Mouse (Mus musculus) cerebellum, adult 11 months (tissue): Measurements from ENCODE around the gene Tmem242.

Experiments
- DNase-seq: peaks from one replicate; pipeline ENCODE4 v3.0.0; 2022

The Tmem242 gene

GRCm38 (mm10) chr17:5414041-5414440 is 26.0 kb downstream of the Tmem242 start:
- DNase-seq = no peak

GRCm38 (mm10) chr17:5413350-5413749 is 26.7 kb downstream of the Tmem242 start:
- DNase-seq = no peak

DNA sequence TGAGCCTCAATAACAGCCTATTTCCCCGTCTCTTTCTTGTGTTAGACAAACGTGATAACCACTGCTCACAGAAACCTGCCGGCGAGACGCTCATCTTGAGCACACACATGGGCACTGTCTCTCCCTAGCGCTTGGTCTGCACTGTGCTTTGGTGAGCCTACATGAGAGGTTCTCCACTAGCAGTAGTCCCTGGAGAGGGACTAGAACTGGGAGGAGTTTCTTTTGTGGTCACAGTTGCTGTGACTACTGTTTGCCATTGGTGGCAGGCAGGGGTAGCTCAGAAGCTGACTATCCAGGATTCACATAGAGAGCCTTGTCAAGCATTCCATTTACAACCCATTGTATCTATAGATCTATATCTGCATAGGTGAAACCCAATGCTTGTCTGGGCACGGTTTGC is 27.3 kb downstream of the Tmem242 start:
- no peak for DNase-seq

GRCm38 (mm10) chr17:5412301-5412700 is 27.8 kb downstream of the Tmem242 start:
- DNase-seq = no peak

GRCm38 (mm10) chr17:5411205-5411604 is 28.9 kb downstream of the Tmem242 start:
- no peak for DNase-seq

- DNase-seq = no peak
These were observed 29.7 kb downstream of the Tmem242 start for GRCm38 (mm10) chr17:5410336-5410735.

DNA sequence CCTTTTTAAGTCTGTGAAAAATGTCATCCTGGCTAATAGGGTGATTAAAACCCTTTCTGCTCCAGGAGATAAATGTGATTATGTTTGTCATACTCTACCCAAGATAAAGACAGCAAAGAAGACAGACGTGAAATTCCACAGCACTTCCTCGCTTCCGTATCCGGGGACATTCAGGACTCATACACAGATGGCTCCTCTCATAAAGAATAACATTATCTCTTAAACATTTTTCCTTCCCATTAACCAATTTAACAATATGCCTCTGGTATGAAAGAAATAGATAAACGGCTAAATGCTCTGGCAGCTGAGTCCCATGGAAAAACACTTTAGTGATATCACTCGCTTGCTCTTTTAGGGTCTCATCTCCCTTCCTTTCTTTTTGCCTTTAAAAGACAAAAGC is 33.0 kb downstream of the Tmem242 start:
- DNase-seq = no peak

- no peak for DNase-seq
These were observed 33.5 kb downstream of the Tmem242 start for GRCm38 (mm10) chr17:5406566-5406965.

DNA sequence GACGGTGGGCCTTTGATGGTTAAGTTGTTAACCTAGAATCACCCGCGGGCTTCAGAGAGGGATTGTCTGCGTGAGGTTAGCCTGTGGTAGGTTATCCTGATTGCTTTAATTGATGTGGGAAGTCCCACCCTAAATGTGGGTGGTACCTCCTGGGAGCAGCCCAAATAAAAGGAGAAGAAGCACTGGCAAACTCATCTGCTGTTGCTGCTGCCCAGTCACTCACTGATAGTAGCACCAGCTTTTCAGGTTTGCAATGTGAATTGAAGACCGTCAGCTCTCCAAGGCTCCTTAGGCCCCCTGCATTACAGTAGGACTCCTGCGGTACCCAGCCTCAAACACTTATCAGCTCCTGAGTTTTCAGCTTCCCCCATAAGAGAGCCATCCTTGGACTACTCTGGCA is 36.2 kb downstream of the Tmem242 start:
- DNase-seq = no peak

- DNase-seq = peak; percentile 82
These were observed 37.4 kb downstream of the Tmem242 start for GRCm38 (mm10) chr17:5402624-5403023.

DNA sequence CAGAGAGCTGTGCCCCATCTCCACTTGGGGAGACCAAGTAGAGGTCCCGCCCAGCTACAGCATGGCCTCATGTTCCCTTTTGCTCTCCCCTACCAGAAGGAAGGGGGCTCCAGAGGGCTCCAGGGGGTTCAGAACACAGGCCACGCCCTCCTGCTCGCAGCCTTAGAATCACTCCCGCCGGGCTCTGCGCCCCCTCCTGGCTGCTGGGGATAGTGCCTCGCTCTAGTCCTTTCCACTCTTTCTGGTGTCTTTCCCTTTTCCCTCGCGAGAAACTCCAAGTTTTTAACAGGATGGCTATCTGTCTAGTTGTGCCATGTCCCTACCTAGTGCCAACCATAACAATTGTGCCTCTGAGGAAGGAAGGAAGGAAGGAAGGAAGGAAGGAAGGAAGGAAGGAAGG is 38.0 kb downstream of the Tmem242 start:
- DNase-seq = peak; percentile 63

DNA sequence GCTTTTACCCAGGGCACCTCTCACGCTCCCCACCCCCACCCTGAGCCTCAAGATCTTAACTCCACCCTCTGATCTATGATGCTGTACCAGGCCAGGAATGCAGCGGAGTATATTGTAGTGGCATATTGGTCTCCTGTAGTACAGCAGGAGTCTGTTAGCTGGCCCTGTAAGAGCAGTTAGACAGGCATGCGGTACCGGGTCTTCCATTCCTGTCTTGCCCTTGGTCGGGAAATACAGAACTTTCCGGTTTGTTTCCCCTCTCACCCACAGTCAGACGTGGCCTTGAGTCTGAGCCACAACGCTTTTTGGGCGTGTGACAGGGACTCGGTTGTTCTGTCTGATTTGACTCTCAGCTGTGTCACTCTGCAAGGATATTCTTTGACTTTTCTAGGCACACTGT is 38.8 kb downstream of the Tmem242 start:
- DNase-seq = no peak

- no peak for DNase-seq
These were observed 39.5 kb downstream of the Tmem242 start for GRCm38 (mm10) chr17:5400435-5401090.

- DNase-seq = peak; percentile 87
These were observed 42.7 kb downstream of the Tmem242 start for GRCm38 (mm10) chr17:5397148-5398007.

DNA sequence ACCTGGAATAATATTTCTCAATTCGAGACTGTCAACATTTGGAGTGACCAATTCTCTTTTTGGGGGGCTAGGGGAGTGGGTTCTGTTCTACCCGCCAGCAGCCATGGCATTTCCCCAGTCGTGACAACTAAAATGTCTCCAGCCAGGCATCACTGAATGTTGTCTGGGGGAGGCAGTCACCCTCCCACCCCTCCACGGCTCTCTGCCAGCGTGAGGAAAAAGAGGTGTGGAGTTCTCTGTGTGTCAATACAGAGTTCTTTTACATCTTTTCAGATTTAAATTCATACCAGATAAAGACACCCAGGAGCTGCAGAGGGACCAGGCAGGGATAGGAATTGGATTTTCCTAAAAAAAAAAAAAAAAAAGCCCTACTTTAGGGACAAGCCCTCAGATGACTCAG is 43.8 kb downstream of the Tmem242 start:
- no peak for DNase-seq

DNA sequence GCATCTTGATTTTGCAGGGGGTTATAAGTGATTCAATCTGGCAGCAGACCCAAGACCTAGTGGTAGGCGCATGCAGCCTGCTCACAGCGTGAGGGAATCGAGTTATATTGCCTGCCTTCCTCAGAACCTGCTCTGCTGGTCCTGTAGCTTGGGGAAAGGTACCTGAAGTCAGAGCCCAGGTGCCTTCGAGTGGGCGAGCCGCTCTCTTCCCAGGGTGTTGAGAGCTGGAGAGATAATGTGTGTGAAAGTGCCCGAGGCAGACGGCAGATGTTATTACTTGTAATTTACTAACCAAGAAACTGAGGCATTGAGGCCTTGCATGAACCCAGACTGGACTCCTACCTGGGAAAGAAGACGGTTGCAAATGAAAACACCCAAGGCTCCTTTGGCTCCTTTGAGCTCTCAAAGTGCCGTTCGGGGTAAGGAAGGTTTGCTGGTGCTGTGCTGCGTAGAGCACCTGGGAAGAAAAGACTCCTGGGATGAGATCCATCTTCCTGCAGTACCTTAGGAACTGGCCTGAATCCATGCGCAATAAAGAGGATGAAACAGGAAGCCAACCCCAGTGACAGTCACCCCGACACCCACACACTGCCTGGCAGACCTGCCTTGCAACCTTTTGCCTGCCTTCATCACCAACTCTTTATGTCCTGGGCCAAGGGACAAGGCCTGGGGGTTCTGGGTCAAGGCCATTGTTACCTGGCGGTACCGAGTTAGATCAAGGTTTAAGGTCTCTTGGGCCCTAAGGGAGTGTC is 44.4 kb downstream of the Tmem242 start:
- no peak for DNase-seq

- DNase-seq = no peak
These were observed 49.4 kb downstream of the Tmem242 start for GRCm38 (mm10) chr17:5390682-5391081.

DNA sequence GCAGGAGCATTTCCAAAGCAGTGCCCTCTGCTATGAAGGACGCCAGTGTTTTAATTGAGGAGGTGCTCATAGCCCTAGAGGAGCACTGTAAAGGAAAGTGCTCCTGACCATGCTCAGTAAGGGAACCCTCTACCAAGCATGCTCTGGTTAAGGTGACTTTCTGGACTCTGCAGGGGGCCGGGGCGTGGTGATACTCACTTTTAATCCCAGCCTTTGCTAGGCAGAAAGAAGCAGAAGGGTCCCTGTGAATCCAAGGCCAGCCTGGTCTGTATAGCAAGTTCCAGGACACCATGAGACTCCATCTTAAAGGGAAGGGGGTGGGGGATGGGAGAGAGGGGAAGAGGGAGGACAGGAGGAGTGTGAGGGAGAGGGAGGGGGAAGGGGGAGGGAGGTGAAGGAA is 51.7 kb downstream of the Tmem242 start:
- no peak for DNase-seq

GRCm38 (mm10) chr17:5386885-5387545 is 53.0 kb downstream of the Tmem242 start:
- DNase-seq = peak; percentile 72

DNA sequence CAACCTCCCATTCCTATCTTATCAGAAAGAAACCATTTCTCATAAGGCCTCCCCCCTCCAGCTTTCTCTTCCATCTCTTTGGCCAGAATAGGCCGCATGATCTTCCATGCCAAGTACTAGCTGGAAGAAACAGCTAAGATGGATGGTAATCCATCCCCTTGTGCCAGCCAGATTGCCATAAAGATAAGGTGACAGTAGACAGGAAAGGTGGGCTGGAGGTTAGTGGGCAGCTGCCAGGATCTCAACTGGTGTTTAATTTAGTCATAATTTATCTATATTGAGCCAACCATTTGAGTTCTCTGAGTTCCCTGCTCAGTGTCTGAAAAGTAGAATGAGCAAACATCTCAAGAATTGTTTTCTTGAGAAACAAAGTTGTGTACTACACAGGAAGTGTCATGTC is 54.4 kb downstream of the Tmem242 start:
- no peak for DNase-seq

- DNase-seq = no peak
These were observed 62.1 kb downstream of the Tmem242 start for GRCm38 (mm10) chr17:5377930-5378310.

DNA sequence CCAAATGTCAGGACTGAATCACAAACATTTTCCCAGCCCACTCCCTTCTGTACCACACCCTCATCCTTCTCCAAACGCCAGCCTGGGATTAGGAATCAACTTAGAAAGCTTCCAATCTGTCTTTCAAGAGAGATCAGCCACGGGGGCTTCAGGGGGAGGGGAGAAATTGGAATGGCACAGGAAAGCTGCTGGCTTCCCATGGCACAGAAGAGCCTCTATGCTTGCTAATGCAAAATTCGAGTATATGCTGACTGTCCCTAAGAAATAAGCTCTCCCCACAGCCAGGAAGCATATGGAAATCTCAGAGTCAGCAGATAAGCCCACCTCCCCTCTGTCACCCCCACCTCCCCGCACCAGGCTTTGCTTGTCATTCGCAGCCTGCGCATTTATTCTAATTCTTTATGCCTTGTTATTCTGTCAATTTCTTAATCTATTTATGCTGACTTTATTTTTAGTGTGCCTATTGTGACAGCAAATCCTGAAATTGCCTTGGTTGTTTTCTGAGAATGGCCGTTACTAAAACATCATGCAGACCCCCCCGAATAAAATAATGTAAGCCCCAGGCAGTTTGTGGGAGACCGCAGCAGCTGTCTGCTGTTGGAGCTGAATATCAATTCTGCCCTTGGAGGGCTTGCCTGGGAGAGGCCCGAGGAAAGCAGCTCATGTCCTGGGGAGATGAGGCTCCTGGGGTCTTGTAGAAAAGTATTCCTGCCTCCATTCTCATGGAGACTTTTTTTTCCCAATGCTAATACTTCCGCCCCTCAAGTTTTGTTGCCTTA is 62.7 kb downstream of the Tmem242 start:
- no peak for DNase-seq
